Mouse (Mus musculus): ENCODE results near the gene Pole2. TPM values are rescaled to one million over a fixed set of nuclear protein-coding genes. Genes with fewer than 3 reads are reported as not detected.

The Pole2 gene
- polyA plus RNA-seq, 1 experiment: not detected

GRCm38 (mm10) chr12:69215000-69215785 lies 12.8 kb downstream of the Pole2 start:
- H3K4me1 ChIP-seq (ENCODE audit: control insufficient read depth, insufficient read depth, low read length): peaks cover 6% of the 10 kb centered on the region; the same call in 1 of the 2 replicates
- WGBS: 43% methylated on average over 3 of the region's 3 CpGs
- no peak overlapping the region for H3K27ac ChIP-seq (ENCODE audit: insufficient read depth, low read depth, low read length)
- TF ChIP-seq POLR2A (IDR thresholded peaks at IDR 0.05; ENCODE audit: insufficient read depth, low read depth, low read length) (no peak), CTCF (IDR thresholded peaks at IDR 0.05; ENCODE audit: insufficient read depth, low read depth, low read length) (no peak)
- H3K4me3 ChIP-seq (ENCODE audit: insufficient read depth, low read depth, low read length): no peak overlapping the region

GRCm38 (mm10) chr12:69214393-69214792 lies 13.6 kb downstream of the Pole2 start:
- TF ChIP-seq POLR2A (IDR thresholded peaks at IDR 0.05; ENCODE audit: insufficient read depth, low read depth, low read length) (no peak), CTCF (IDR thresholded peaks at IDR 0.05; ENCODE audit: insufficient read depth, low read depth, low read length) (no peak)
- WGBS: 90% methylated on average over 7 of the region's 7 CpGs

GRCm38 (mm10) chr12:69213186-69213777 lies 14.7 kb downstream of the Pole2 start:
- Histone ChIP-seq H3K27ac (ENCODE audit: insufficient read depth, low read depth, low read length) (no peak overlapping the region), H3K4me3 (ENCODE audit: insufficient read depth, low read depth, low read length) (no peak overlapping the region), H3K4me1 (ENCODE audit: control insufficient read depth, insufficient read depth, low read length) (peaks cover 6% of the 10 kb centered on the region; the same call in 1 of the 2 replicates)
- TF ChIP-seq POLR2A (IDR thresholded peaks at IDR 0.05; ENCODE audit: insufficient read depth, low read depth, low read length) (no peak), CTCF (IDR thresholded peaks at IDR 0.05; ENCODE audit: insufficient read depth, low read depth, low read length) (no peak)
- WGBS: 94% methylated on average over 13 of the region's 13 CpGs

More at GRCm38 (mm10) chr12:69214393-69214792, 13.6 kb downstream of the Pole2 start:
- no peak overlapping the region for H3K27ac ChIP-seq (ENCODE audit: insufficient read depth, low read depth, low read length)
- no peak overlapping the region for H3K4me3 ChIP-seq (ENCODE audit: insufficient read depth, low read depth, low read length)
- H3K4me1 ChIP-seq (ENCODE audit: control insufficient read depth, insufficient read depth, low read length): peaks cover 6% of the 10 kb centered on the region; the same call in 1 of the 2 replicates

GRCm38 (mm10) chr12:69211057-69211456 lies 16.9 kb downstream of the Pole2 start:
- H3K27ac ChIP-seq (ENCODE audit: insufficient read depth, low read depth, low read length): no peak overlapping the region
- no peak overlapping the region for H3K4me3 ChIP-seq (ENCODE audit: insufficient read depth, low read depth, low read length)
- 70% methylated on average over 5 of the region's 5 CpGs for WGBS
- peaks cover 4% of the 10 kb centered on the region; the same call in 1 of the 2 replicates for H3K4me1 ChIP-seq (ENCODE audit: control insufficient read depth, insufficient read depth, low read length)
- TF ChIP-seq CTCF (IDR thresholded peaks at IDR 0.05; ENCODE audit: insufficient read depth, low read depth, low read length): no peak
- no peak for TF ChIP-seq POLR2A (IDR thresholded peaks at IDR 0.05; ENCODE audit: insufficient read depth, low read depth, low read length)

- TF ChIP-seq POLR2A (IDR thresholded peaks at IDR 0.05; ENCODE audit: insufficient read depth, low read depth, low read length) (no peak), CTCF (IDR thresholded peaks at IDR 0.05; ENCODE audit: insufficient read depth, low read depth, low read length) (no peak)
- Histone ChIP-seq H3K4me1 (ENCODE audit: control insufficient read depth, insufficient read depth, low read length) (peaks cover 4% of the 10 kb centered on the region; the same call in 1 of the 2 replicates), H3K27ac (ENCODE audit: insufficient read depth, low read depth, low read length) (no peak overlapping the region), H3K4me3 (ENCODE audit: insufficient read depth, low read depth, low read length) (no peak overlapping the region)
- 81% methylated on average over 18 of the region's 18 CpGs for WGBS
Measured at GRCm38 (mm10) chr12:69210056-69210979, 17.7 kb downstream of the Pole2 start.

- Histone ChIP-seq H3K4me1 (ENCODE audit: control insufficient read depth, insufficient read depth, low read length) (peaks cover 2% of the 10 kb centered on the region; the same call in 1 of the 2 replicates), H3K27ac (ENCODE audit: insufficient read depth, low read depth, low read length) (no peak overlapping the region), H3K4me3 (ENCODE audit: insufficient read depth, low read depth, low read length) (no peak overlapping the region)
- 97% methylated on average over 2 of the region's 2 CpGs for WGBS
- TF ChIP-seq CTCF (IDR thresholded peaks at IDR 0.05; ENCODE audit: insufficient read depth, low read depth, low read length) (no peak), POLR2A (IDR thresholded peaks at IDR 0.05; ENCODE audit: insufficient read depth, low read depth, low read length) (no peak)
Measured at GRCm38 (mm10) chr12:69208520-69208919, 19.5 kb downstream of the Pole2 start.

- WGBS: 89% methylated on average over 7 of the region's 7 CpGs
- H3K27ac ChIP-seq (ENCODE audit: insufficient read depth, low read depth, low read length): no peak overlapping the region
- peaks cover 2% of the 10 kb centered on the region; the same call in 1 of the 2 replicates for H3K4me1 ChIP-seq (ENCODE audit: control insufficient read depth, insufficient read depth, low read length)
- no peak overlapping the region for H3K4me3 ChIP-seq (ENCODE audit: insufficient read depth, low read depth, low read length)
- no peak for TF ChIP-seq CTCF (IDR thresholded peaks at IDR 0.05; ENCODE audit: insufficient read depth, low read depth, low read length)
- no peak for TF ChIP-seq POLR2A (IDR thresholded peaks at IDR 0.05; ENCODE audit: insufficient read depth, low read depth, low read length)
Measured at GRCm38 (mm10) chr12:69207926-69208325, 20.1 kb downstream of the Pole2 start.

GRCm38 (mm10) chr12:69207396-69207795 lies 20.6 kb downstream of the Pole2 start:
- peaks cover 2% of the 10 kb centered on the region; the same call in 1 of the 2 replicates for H3K4me1 ChIP-seq (ENCODE audit: control insufficient read depth, insufficient read depth, low read length)
- no peak overlapping the region for H3K27ac ChIP-seq (ENCODE audit: insufficient read depth, low read depth, low read length)
- TF ChIP-seq POLR2A (IDR thresholded peaks at IDR 0.05; ENCODE audit: insufficient read depth, low read depth, low read length): no peak
- TF ChIP-seq CTCF (IDR thresholded peaks at IDR 0.05; ENCODE audit: insufficient read depth, low read depth, low read length): no peak
- 93% methylated on average over 8 of the region's 8 CpGs for WGBS
- H3K4me3 ChIP-seq (ENCODE audit: insufficient read depth, low read depth, low read length): no peak overlapping the region

Data from olfactory bulb, adult 2 months (tissue).